Mouse (Mus musculus) testis, adult 2 months (tissue): ENCODE data around the gene Slc7a9.

ENCODE experiments used
- CTCF ChIP-seq: fragments of 200-500 bp; IDR thresholded peaks from 2 replicates; pipeline ENCODE4 v1.5.1; 2012; ENCODE audit warnings: low read depth, mild to moderate bottlenecking, inconsistent platforms, low read length, moderate library complexity; ENCODE audit not compliant: control insufficient read depth, insufficient read depth, insufficient replicate concordance
- POLR2A ChIP-seq: fragments of 200-500 bp; IDR thresholded peaks from 2 replicates; pipeline ENCODE4 v1.6.1; 2012; ENCODE audit warnings: low read depth, mild to moderate bottlenecking, inconsistent platforms, low read length, moderate library complexity; ENCODE audit not compliant: control insufficient read depth

DNA sequence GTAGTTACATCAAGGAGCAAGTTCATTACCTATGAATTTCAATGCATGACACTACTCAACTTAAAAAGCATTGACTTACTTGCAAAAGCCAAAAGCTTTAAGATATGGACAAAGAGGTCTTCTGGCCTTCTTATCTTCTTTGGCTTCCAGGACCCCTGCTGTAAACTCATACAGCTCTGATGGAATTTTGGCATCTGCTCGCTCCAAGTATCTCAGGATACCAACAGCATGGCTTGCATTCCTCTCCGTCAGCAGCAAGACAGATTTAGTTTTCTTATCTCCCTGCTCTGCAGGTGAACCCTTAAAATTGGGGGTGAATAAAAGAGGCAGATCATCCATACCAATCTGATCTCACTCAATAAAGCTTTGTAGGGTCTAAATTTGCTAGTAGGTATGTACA, 36.5 kb downstream of the Slc7a9 start:
- TF ChIP-seq CTCF, result no peak
- TF ChIP-seq POLR2A, result no peak
